Mouse (Mus musculus): Measurements from ENCODE around the gene Cd82. TPM values are rescaled to one million over a fixed set of nuclear protein-coding genes. Genes with fewer than 3 reads are reported as not detected.

Gene Cd82
- polyA plus RNA-seq, 1 experiment from 2014 or later, result 6.2 TPM

DNA sequence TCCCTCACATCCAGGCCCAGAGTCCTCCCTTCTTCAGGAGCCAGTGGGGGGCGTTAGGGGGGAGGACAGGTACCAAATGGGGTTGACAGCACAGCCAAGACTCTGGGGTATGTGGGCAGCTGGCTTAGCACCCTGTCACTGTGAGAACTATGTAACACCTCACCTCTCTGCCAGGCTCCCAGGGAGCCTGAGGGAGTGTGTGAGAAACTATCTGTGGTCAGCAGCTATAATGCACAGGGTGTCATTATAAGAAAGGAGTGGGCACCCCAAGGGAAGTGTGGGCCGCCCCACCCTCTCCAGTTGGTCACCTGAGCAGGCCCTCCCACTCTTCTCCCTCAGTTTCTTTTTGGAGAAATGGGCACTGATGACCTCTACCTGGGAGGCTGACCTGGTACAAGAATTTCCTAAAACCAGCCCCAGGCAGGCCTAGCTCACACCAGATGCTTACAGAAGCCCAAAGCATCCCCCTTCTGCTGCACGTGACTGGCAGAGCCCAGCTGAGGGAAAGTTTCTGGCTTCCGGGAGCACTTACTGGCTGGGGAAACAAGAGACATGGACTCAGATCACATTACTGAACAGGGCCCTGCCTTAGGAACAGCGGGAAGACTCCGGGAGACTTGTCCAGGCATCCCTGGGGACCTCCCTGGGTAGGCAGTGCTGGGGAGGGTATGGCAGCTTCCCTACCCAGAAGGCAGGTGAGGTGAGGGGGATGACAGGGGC, 11.6 kb downstream of the Cd82 start:
- DNase-seq (ENCODE audit: low spot score), result no peak
- WGBS, result 48% methylated on average over 6 of the region's 6 CpGs
- no peak overlapping the region for H3K4me3 ChIP-seq (ENCODE audit: low read depth, low read length)
- H3K27me3 ChIP-seq (ENCODE audit: control insufficient read depth, insufficient read depth, low read length), result no peaks in the 10 kb centered on the region
- H3K36me3 ChIP-seq (ENCODE audit: control insufficient read depth, insufficient read depth, low read length), result no peaks in the 10 kb centered on the region
- H3K9me3 ChIP-seq (ENCODE audit: control insufficient read depth, low read length), result no peaks in the 10 kb centered on the region
- no peak for ATAC-seq (ENCODE audit: low FRiP score)
- H3K4me2 ChIP-seq (replicated peaks; ENCODE audit: low read depth, low read length), result no peak overlapping the region
- H3K9ac ChIP-seq (ENCODE audit: low read depth, low read length), result no peak overlapping the region
- no peak overlapping the region for H3K27ac ChIP-seq (ENCODE audit: low read depth, low read length)
- peaks cover 3% of the 10 kb centered on the region; the same call in 1 of the 2 replicates for H3K4me1 ChIP-seq (replicated peaks; ENCODE audit: control insufficient read depth, insufficient read depth, low read length)

DNA sequence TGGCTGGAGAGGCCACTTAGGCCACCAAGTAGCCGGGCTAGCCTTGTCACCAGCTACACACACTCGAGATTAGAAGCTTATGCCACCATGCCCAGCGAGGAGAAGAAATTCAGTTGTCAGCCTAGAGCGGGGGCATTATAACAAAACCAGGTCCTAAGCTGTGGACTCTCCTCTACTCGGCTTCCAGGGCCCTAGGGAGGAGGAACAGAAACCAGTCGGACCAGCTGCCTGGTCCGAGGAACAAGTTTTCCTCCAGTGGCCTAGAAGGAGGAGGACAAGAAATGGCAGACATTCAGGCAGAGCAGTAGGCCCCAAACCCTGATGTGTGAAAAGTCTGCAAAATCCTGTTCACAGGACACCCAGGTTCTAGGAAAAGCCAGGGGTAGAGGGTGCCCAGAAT, 12.2 kb downstream of the Cd82 start:
- H3K4me3 ChIP-seq (ENCODE audit: low read depth, low read length), result no peak overlapping the region
- H3K4me2 ChIP-seq (replicated peaks; ENCODE audit: low read depth, low read length), result no peak overlapping the region
- ATAC-seq (ENCODE audit: low FRiP score) (no peak), DNase-seq (ENCODE audit: low spot score) (no peak)
- no peaks in the 10 kb centered on the region for H3K27me3 ChIP-seq (ENCODE audit: control insufficient read depth, insufficient read depth, low read length)
- peaks cover 3% of the 10 kb centered on the region; the same call in 1 of the 2 replicates for H3K4me1 ChIP-seq (replicated peaks; ENCODE audit: control insufficient read depth, insufficient read depth, low read length)
- no peak overlapping the region for H3K27ac ChIP-seq (ENCODE audit: low read depth, low read length)
- WGBS, result 85% methylated on average over 7 of the region's 7 CpGs
- H3K36me3 ChIP-seq (ENCODE audit: control insufficient read depth, insufficient read depth, low read length), result no peaks in the 10 kb centered on the region
- H3K9ac ChIP-seq (ENCODE audit: low read depth, low read length), result no peak overlapping the region
- no peaks in the 10 kb centered on the region for H3K9me3 ChIP-seq (ENCODE audit: control insufficient read depth, low read length)

DNA sequence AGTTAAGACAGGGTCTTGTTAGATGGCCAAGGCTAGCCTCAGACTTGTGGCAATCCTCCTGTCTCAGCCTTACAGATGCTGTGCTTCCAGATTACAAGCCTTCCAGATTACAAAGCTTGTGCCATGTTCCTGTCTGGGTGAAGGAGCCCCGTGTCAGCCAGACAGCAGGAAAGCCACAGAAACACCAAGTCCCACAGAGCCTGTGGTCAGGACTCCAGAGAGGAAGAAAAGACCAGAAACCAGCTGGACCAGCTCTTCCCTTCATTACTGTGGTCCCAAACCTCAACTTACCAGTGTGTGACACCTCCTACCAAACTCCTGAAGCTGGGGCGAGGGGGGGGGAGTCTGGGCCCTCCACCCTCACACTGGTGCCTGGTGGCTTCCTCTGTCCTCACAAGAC, 13.3 kb downstream of the Cd82 start:
- WGBS, result 73% methylated on average over 2 of the region's 2 CpGs
- Histone ChIP-seq H3K4me3 (ENCODE audit: low read depth, low read length) (no peak overlapping the region), H3K27ac (ENCODE audit: low read depth, low read length) (no peak overlapping the region), H3K36me3 (ENCODE audit: control insufficient read depth, insufficient read depth, low read length) (no peaks in the 10 kb centered on the region), H3K4me2 (replicated peaks; ENCODE audit: low read depth, low read length) (no peak overlapping the region), H3K27me3 (ENCODE audit: control insufficient read depth, insufficient read depth, low read length) (no peaks in the 10 kb centered on the region), H3K9me3 (ENCODE audit: control insufficient read depth, low read length) (no peaks in the 10 kb centered on the region), H3K9ac (ENCODE audit: low read depth, low read length) (no peak overlapping the region), H3K4me1 (replicated peaks; ENCODE audit: control insufficient read depth, insufficient read depth, low read length) (peaks cover 3% of the 10 kb centered on the region; the same call in 1 of the 2 replicates)
- ATAC-seq (ENCODE audit: low FRiP score), result no peak
- DNase-seq (ENCODE audit: low spot score), result no peak

DNA sequence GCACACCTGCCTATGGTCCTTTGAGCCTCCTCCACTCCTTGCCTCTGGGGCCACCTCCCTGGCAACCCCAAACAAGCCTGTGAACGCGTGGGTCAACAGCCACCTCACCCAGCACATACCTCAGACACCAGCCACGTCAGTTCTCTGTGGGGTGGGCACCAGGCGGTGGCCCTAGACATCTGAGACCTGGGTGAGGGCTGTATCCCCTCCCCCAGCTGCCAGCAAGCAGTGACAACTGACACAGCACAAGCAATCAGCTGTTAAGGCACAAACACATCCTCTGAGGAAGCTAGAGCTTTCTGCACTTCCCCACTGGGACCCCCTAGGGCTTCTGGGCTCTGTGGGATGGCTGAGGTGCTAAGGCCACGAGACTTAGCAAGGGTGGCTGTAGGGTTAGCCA, 14.2 kb downstream of the Cd82 start:
- Histone ChIP-seq H3K4me2 (replicated peaks; ENCODE audit: low read depth, low read length) (no peak overlapping the region), H3K27me3 (ENCODE audit: control insufficient read depth, insufficient read depth, low read length) (no peaks in the 10 kb centered on the region), H3K4me1 (replicated peaks; ENCODE audit: control insufficient read depth, insufficient read depth, low read length) (peaks cover 3% of the 10 kb centered on the region; the same call in 1 of the 2 replicates), H3K9me3 (ENCODE audit: control insufficient read depth, low read length) (no peaks in the 10 kb centered on the region), H3K9ac (ENCODE audit: low read depth, low read length) (no peak overlapping the region), H3K4me3 (ENCODE audit: low read depth, low read length) (no peak overlapping the region), H3K36me3 (ENCODE audit: control insufficient read depth, insufficient read depth, low read length) (no peaks in the 10 kb centered on the region), H3K27ac (ENCODE audit: low read depth, low read length) (no peak overlapping the region)
- no peak for ATAC-seq (ENCODE audit: low FRiP score)
- DNase-seq (ENCODE audit: low spot score), result no peak
- WGBS, result 69% methylated on average over 5 of the region's 5 CpGs

DNA sequence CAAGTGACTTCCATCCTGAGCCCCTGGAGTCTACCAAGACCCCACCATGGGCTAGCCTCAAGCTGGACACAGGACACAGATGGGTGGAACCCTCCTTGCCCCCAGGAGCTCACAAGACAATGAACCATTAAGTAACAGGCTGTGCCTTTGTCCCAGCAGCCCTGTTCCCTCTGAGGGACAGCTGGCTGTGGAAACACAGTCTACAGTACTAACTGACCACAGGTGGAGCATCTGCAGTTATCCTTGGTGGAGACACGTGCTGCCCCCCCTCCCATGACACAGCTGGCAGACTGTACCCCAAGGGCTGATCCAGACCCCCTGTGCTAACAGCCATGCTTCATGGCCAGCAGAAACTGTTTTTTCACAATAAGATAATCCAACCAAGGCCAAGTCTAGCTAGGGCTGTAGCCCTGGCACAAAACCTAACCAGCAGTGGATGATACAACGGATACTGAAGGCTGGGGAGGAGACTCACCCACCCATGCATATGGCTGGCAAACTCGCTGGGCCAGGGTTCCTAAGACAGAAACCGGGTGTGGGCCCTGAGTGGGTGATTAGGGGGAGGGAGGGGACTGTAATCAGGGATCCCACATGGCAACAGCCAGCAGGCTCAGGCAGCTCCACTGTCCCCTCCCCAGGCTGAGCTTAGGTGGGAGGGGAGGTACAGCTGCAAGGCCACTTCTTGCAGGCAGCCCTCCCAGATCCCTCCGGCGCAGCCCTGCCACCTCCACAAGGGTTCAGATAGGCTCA, 15.3 kb downstream of the Cd82 start:
- Histone ChIP-seq H3K9me3 (ENCODE audit: control insufficient read depth, low read length) (no peaks in the 10 kb centered on the region), H3K4me2 (replicated peaks; ENCODE audit: low read depth, low read length) (no peak overlapping the region), H3K9ac (ENCODE audit: low read depth, low read length) (no peak overlapping the region), H3K27me3 (ENCODE audit: control insufficient read depth, insufficient read depth, low read length) (no peaks in the 10 kb centered on the region), H3K36me3 (ENCODE audit: control insufficient read depth, insufficient read depth, low read length) (no peaks in the 10 kb centered on the region), H3K4me1 (replicated peaks; ENCODE audit: control insufficient read depth, insufficient read depth, low read length) (peaks cover 3% of the 10 kb centered on the region; the same call in 1 of the 2 replicates), H3K27ac (ENCODE audit: low read depth, low read length) (peak overlapping the region; percentile 27; the same call in 1 of the 2 replicates), H3K4me3 (ENCODE audit: low read depth, low read length) (no peak overlapping the region)
- WGBS, result 81% methylated on average over 6 of the region's 6 CpGs
- peak; percentile 46 for ATAC-seq (ENCODE audit: low FRiP score)
- peak; percentile 21 for DNase-seq (ENCODE audit: low spot score)

DNA sequence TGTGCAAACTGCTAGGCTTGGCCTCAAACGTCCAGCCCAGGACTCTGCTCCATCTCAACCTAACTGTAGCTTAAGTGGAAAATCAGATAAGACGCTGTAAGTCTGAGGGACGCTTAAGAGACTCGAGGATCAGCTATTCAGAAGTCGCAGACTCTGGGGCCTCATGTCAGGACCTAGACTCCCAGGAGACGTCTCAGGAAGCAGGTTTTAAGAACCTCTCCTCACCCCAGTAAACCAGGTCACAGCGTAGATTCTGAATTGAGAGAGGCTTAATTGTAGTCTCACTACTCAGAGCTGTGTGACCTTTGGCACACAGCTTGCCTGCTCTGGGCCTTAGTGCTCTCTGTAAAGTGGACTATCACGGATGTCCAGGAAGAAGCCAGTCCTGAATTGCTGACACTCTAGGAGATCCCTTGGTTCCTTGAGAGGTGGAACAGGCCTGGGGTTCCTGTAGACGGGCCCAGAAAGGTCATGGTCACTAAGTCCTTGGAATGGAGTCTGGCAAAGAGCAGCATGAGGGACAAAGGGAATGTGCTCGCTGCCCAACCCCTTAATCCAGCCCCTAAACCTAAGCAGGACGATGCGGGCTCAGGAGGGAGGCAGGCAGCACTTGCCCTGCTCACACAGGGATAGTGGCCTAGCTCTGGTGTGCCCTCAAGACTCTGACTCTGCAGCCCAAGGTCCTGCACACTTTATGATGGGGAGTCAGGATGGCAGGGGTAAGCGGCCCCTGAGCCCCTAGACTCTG, 16.2 kb downstream of the Cd82 start:
- peaks cover 3% of the 10 kb centered on the region; the same call in 1 of the 2 replicates for H3K4me1 ChIP-seq (replicated peaks; ENCODE audit: control insufficient read depth, insufficient read depth, low read length)
- no peak for DNase-seq (ENCODE audit: low spot score)
- no peak overlapping the region for H3K4me3 ChIP-seq (ENCODE audit: low read depth, low read length)
- no peaks in the 10 kb centered on the region for H3K9me3 ChIP-seq (ENCODE audit: control insufficient read depth, low read length)
- H3K4me2 ChIP-seq (replicated peaks; ENCODE audit: low read depth, low read length), result no peak overlapping the region
- H3K27me3 ChIP-seq (ENCODE audit: control insufficient read depth, insufficient read depth, low read length), result no peaks in the 10 kb centered on the region
- no peak overlapping the region for H3K27ac ChIP-seq (ENCODE audit: low read depth, low read length)
- 65% methylated on average over 13 of the region's 13 CpGs for WGBS
- ATAC-seq (ENCODE audit: low FRiP score), result no peak
- no peak overlapping the region for H3K9ac ChIP-seq (ENCODE audit: low read depth, low read length)
- H3K36me3 ChIP-seq (ENCODE audit: control insufficient read depth, insufficient read depth, low read length), result no peaks in the 10 kb centered on the region

DNA sequence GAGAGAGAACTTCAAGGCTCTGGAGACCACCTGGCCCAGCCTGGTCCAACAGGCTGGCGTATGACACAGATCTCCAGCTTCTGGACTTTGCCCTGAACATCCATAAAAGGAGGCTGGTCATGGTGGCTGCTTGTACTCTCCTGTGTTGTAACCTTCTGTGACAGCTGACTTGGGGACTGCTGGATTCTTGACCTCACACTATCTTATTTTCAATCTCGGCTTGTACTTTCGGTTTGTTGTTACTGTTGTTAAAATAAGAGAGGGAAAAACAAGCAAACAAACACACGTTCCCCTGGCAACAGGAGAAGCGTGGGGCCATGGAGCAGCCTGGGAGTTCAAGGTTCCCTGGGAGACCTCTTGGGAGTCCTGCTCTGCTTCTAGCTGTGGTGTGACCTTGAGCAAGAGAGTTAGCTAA, 17.7 kb downstream of the Cd82 start:
- 87% methylated on average over 5 of the region's 5 CpGs for WGBS
- peaks cover 3% of the 10 kb centered on the region; the same call in 1 of the 2 replicates for H3K4me1 ChIP-seq (replicated peaks; ENCODE audit: control insufficient read depth, insufficient read depth, low read length)
- ATAC-seq (ENCODE audit: low FRiP score), result no peak

DNA sequence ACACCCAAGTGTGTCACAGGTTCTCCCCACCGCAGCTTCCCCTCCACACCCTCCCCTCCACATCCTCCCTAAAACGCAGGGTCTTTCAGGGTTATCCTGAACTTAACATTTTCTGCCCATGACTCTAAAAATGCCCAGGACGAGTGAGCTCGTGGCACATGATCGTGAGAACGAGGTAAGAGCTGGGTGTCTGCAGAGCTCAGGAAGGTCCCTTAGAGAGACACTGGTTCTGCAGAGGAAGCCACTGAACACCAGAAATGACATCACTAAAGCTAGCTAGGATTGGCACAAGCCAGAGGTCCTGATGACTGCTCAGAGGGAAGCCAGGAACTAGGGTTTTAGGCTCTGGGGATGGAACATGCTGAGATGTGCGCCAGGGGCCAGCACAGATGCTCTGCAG, 18.7 kb downstream of the Cd82 start:
- Histone ChIP-seq H3K4me2 (replicated peaks; ENCODE audit: low read depth, low read length) (no peak overlapping the region), H3K27me3 (ENCODE audit: control insufficient read depth, insufficient read depth, low read length) (no peaks in the 10 kb centered on the region), H3K36me3 (ENCODE audit: control insufficient read depth, insufficient read depth, low read length) (no peaks in the 10 kb centered on the region), H3K9me3 (ENCODE audit: control insufficient read depth, low read length) (no peaks in the 10 kb centered on the region), H3K9ac (ENCODE audit: low read depth, low read length) (no peak overlapping the region), H3K27ac (ENCODE audit: low read depth, low read length) (no peak overlapping the region), H3K4me3 (ENCODE audit: low read depth, low read length) (no peak overlapping the region), H3K4me1 (replicated peaks; ENCODE audit: control insufficient read depth, insufficient read depth, low read length) (peaks cover 3% of the 10 kb centered on the region; the same call in 1 of the 2 replicates)
- 84% methylated on average over 7 of the region's 7 CpGs for WGBS
- DNase-seq (ENCODE audit: low spot score), result no peak
- no peak for ATAC-seq (ENCODE audit: low FRiP score)

More for the DNA sequence above, 17.7 kb downstream of the Cd82 start:
- Histone ChIP-seq H3K36me3 (ENCODE audit: control insufficient read depth, insufficient read depth, low read length) (no peaks in the 10 kb centered on the region), H3K4me2 (replicated peaks; ENCODE audit: low read depth, low read length) (no peak overlapping the region), H3K4me3 (ENCODE audit: low read depth, low read length) (no peak overlapping the region), H3K27me3 (ENCODE audit: control insufficient read depth, insufficient read depth, low read length) (no peaks in the 10 kb centered on the region), H3K9me3 (ENCODE audit: control insufficient read depth, low read length) (no peaks in the 10 kb centered on the region), H3K27ac (ENCODE audit: low read depth, low read length) (no peak overlapping the region), H3K9ac (ENCODE audit: low read depth, low read length) (no peak overlapping the region)
- no peak for DNase-seq (ENCODE audit: low spot score)
